Mouse (Mus musculus): ENCODE measurements at regions not wholly inside any gene's neighbourhood (a gene's known extent, or its start where the extent isn't known, plus 50 kb on each side); places are given as distances from the start of the nearest gene placed in this dataset.
A peak's percentile ranks its signal among the peaks of the same experiment; 100 is the strongest.

- no peak for DNase-seq (ENCODE audit: low spot score)
Measured at GRCm38 (mm10) chr9:87649015-87649978, 81.8 kb downstream of the Tbx18 start.

- DNase-seq (ENCODE audit: low spot score) = no peak
Measured at GRCm38 (mm10) chr9:87648317-87648716, 82.7 kb downstream of the Tbx18 start.

- DNase-seq (ENCODE audit: low spot score) = no peak
Measured at GRCm38 (mm10) chr9:87645032-87645431, 86.0 kb downstream of the Tbx18 start.

- no peak for DNase-seq (ENCODE audit: low spot score)
Measured at GRCm38 (mm10) chr9:87633863-87634630, 97.0 kb downstream of the Tbx18 start.

- DNase-seq (ENCODE audit: low spot score) = no peak
Measured at GRCm38 (mm10) chr9:87626432-87626831, 104.6 kb downstream of the Tbx18 start.

GRCm38 (mm10) chr9:87618238-87618673, 112.8 kb downstream of the Tbx18 start:
- peak; percentile 54 for DNase-seq (ENCODE audit: low spot score)

- no peak for DNase-seq (ENCODE audit: low spot score)
Measured at GRCm38 (mm10) chr9:87607878-87608631, 123.0 kb downstream of the Tbx18 start.

DNA sequence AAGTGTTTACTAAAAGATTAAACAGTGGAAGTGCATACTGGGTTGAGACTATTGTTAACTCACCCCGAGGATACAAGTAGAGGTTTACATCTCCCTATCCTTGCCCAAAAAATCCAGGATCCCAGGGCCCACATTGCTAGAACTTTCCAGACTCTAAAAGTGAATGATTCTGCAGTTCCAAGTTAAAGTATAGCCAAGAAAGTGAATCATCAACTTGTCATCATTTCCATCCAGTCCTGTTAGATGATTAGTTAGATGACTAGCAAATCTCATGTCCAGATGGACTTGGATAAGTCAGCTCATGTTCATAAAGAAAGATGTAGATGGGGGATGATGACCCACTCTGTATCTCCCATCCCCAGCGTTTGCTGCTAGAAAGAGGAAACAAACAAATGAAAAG, 155.5 kb downstream of the Tbx18 start:
- no peak for DNase-seq (ENCODE audit: low spot score)

GRCm38 (mm10) chr9:87574250-87574864, 156.7 kb downstream of the Tbx18 start:
- no peak for DNase-seq (ENCODE audit: low spot score)

- no peak for DNase-seq (ENCODE audit: low spot score)
Measured at GRCm38 (mm10) chr9:87563244-87563643, 167.8 kb downstream of the Tbx18 start.

- DNase-seq (ENCODE audit: low spot score) = no peak
Measured at GRCm38 (mm10) chr9:87562796-87563195, 168.3 kb downstream of the Tbx18 start.

DNA sequence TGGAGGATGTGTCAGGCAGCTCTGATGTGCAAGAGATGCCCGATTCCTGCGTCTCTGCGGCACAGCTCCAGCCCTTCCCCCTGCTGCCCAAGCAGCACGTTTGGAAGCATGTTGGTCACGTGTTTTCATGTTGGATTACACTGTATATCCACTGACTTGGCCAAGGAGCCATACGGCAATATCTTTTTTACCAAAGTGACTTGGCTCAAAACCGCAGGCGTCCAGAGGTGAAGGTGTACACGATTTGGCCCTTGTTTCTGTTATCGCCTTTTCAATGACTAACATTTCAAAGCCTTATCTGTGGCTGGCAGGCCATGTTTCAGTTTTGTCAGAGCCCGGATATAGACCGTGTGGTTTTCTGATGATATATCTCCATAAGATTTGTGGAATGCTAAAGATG, 173.2 kb downstream of the Tbx18 start:
- DNase-seq (ENCODE audit: low spot score) = no peak

GRCm38 (mm10) chr9:87556953-87557394, 174.1 kb downstream of the Tbx18 start:
- DNase-seq (ENCODE audit: low spot score) = no peak

DNA sequence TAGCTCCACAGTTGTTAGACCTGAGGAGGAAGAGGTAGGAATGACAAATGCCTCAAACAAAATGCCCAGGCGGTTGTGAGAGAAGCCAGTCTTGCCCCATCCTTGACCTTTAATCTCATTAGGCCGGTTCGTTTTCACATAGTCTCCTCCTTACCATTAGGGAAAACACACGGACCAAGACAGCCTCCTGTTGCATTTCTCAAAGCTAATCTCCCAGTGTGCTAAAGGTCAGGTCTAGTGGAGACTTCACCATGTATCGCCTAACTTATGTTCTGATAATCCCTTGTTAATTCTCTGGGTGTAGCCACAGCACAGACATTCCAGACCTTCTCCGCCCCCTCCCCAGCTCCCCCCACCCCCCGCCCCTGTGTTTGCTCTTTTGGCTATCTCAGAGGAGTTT, 174.5 kb downstream of the Tbx18 start:
- DNase-seq (ENCODE audit: low spot score) = peak; percentile 13

- no peak for DNase-seq (ENCODE audit: low spot score)
Measured at GRCm38 (mm10) chr9:87533182-87533581, 197.9 kb downstream of the Tbx18 start.

DNA sequence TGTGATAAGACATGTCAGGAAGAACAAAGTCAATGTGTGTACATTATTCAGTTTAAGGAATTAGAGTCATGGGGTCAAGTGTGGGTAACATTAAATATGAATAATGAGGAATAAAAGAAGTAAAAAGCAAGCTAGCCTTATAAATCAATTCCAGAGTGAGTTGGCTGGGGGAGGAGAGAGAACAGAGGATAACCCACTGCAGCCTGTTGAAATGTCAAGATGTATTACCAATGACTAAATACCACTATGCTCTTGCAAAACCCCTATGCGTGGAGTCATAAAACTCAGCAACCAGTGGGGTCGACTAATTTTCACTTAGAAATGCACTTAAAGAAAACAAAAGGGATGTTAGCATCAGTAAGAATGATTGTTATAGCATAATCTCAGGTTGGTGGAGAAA, 201.2 kb downstream of the Tbx18 start:
- no peak for DNase-seq (ENCODE audit: low spot score)

DNA sequence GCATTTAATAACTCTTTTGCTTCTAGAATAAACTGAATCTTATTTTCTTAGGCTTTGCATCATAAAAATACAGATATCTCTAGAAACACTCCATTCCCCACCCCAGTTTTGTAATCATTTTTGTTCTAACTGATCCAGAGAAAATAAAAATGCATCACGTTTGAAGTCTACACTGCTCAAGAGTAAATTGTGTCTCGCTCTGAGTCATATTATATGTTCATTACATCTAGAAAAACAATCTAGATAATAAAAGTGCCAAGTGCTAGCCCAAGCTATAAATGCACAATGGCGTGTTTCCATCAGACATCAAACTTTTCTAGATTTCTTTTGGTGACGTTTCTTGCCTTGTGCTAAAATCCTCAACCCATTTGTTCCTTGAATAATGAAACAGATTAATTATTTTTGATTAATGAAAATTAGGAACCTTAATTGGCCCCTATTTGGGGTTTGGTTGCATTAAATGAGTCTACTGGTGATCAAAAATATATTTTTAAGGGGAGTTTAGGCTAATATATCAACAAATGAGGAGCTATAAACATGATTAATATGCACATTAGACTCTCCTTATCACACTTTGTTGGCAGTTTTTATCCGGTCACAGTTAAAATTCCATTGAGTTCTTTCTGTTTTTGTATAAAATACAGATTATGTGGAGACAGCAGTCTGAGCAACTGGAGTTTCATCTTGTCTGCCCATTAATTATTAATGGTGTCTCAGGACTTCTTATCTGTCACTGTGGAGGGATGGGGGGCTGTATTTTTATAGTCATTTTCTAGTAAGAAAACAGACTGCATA, 206.0 kb downstream of the Tbx18 start:
- DNase-seq (ENCODE audit: low spot score) = no peak

DNA sequence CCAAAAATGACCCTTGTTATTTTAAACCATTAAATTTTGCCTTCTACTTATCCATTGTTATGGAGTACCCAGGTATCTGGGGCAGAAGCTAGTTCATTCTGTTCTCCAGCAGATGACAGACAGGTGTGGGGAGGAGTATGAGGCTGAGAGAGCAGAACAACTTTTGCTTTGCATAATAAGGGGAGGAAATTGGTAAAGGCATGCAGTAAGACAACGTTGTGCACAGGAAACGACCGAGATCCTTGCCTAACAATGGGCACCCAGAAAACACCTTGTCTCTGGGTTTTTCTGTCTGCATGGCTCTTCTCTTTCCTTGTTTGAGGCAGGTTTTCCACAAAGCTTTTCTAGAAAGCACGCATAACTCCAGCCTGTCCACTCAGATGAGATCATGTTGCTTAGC, 220.4 kb downstream of the Tbx18 start:
- no peak for DNase-seq (ENCODE audit: low spot score)

- no peak for DNase-seq (ENCODE audit: low spot score)
Measured at GRCm38 (mm10) chr9:87504673-87505385, 226.2 kb downstream of the Tbx18 start.

- DNase-seq (ENCODE audit: low spot score) = no peak
Measured at GRCm38 (mm10) chr9:87464141-87464540, 208.8 kb upstream of the Cep162 start.
